Mouse (Mus musculus) cortical plate, adult 2 months (tissue): ENCODE data around the gene Trim80. TPM values are rescaled to one million over a fixed set of nuclear protein-coding genes. Genes with fewer than 3 reads are reported as not detected.
A peak's percentile ranks its signal among the peaks of the same experiment; 100 is the strongest.

Experiments
- H3K27ac ChIP-seq: fragments of 200-500 bp; 2 replicates; pipeline ENCODE4 v1.5.1; 2012; ENCODE audit warnings: low read length, control low read depth, inconsistent platforms; ENCODE audit not compliant: insufficient read depth
- H3K4me1 ChIP-seq: fragments of 200-500 bp; 2 replicates; pipeline ENCODE4 v1.6.1; 2011; ENCODE audit warnings: low read length; ENCODE audit not compliant: control insufficient read depth, insufficient read depth
- H3K4me3 ChIP-seq: fragments of 200-500 bp; 2 replicates; pipeline ENCODE4 v1.5.1; 2011; ENCODE audit warnings: mild to moderate bottlenecking, low read length, control low read depth; ENCODE audit not compliant: insufficient read depth
- CTCF ChIP-seq: fragments of 200-500 bp; IDR thresholded peaks from 2 replicates; pipeline ENCODE4 v1.5.1; 2011; ENCODE audit warnings: mild to moderate bottlenecking, control low read depth, low read length; ENCODE audit not compliant: insufficient read depth; ENCODE audit errors: extremely low read depth
- POLR2A ChIP-seq: fragments of 200-500 bp; IDR thresholded peaks from 2 replicates; pipeline ENCODE4 v1.6.1; 2011; ENCODE audit warnings: mild to moderate bottlenecking, low read length, control low read depth; ENCODE audit not compliant: insufficient read depth; ENCODE audit errors: extremely low read depth
- polyA plus RNA-seq: library from polyadenylated mRNA; depleted of rRNA; stranded (reverse); fragments of >200 nt; gene quantifications from 2 replicates; pipeline ENCODE4 v1.2.3, GENCODE M21; 2012

The Trim80 gene
- polyA plus RNA-seq, 1 experiment = not detected

DNA sequence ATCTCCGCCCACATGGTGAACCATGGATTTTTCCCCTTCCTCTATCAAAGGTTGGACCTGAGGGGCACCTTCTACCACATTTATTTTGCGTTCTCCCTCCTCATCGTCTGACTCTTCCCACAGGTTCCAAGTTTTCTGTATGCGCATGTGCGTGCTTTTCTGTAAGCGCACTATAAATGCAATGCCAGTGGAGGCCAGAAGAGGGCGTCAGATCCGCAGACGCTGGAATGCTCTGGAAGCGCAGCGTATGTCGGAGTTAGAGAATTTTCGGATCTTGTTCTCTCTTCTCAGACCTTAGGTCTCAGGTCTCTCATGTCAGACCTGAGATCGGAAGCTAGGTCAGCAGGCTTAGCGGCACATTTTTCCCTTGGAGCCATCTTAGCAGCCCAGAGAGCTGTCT, 15.3 kb downstream of the Trim80 start:
- H3K27ac ChIP-seq = no peak overlapping the region
- H3K4me3 ChIP-seq = no peak overlapping the region
- H3K4me1 ChIP-seq = no peaks in the 10 kb centered on the region
- TF ChIP-seq POLR2A (no peak), CTCF (no peak)

DNA sequence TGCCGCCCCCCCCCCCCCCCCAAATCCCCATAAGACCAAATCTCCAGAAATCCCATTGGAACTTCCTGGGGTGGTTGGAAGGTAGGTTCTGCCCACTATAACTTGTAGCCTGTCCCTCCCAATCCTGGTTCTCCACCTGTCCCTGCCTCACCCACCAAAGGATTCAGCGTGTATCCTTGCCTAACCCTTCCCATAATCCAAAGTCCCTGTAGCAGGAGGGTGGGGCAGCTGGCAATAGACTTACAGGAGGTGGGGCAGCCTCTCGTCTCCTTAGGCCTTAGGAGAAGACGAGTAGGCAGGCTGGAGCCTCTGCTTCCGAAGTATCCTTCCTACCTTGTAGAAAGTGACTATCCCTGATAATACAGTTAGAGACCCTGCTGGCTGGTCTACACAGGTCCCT, 15.8 kb downstream of the Trim80 start:
- Histone ChIP-seq H3K4me3 (no peak overlapping the region), H3K27ac (no peak overlapping the region), H3K4me1 (no peaks in the 10 kb centered on the region)
- TF ChIP-seq CTCF (no peak), POLR2A (no peak)

DNA sequence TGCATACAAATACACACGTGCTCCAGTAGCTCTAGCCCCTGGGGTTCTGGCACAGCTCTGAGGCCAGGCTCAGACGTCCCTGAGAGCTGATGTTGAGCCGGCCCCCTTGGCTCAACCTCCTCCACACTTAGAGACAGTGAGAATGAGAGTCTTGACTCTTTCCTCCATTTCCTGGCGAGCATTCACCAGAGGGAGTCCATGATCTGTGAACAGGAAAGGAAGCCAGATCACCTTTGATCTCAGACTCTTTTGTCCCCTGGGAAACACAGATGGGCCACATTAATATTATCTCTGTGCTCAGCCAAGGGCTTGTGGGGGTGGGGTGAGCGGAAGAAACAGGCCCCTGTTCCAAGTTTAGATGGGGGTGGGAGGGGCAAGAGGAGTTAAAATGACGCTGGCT, 17.1 kb downstream of the Trim80 start:
- no peaks in the 10 kb centered on the region for H3K4me1 ChIP-seq
- no peak overlapping the region for H3K4me3 ChIP-seq
- TF ChIP-seq POLR2A (no peak), CTCF (no peak)
- no peak overlapping the region for H3K27ac ChIP-seq

DNA sequence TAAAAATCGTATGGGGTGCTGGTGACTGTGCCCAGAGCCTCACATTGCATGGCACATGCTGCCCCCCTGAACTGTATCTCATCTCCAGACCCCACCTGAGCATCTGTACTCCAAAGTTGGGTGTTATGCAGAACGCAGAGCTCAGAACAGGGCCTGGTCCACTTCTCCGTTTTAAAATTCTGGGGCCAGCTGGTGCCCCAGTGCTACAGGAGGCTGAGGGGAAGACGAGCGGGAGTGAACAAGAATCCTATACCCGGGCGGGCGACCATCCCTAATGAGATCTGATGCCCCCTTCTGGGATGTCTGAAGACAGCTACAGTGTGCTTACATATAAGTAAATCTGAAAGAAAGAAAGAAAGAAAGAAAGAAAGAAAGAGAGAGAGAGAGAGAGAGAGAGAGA, 20.6 kb downstream of the Trim80 start:
- TF ChIP-seq POLR2A = no peak
- no peak for TF ChIP-seq CTCF
- Histone ChIP-seq H3K4me3 (no peak overlapping the region), H3K27ac (no peak overlapping the region), H3K4me1 (no peaks in the 10 kb centered on the region)

DNA sequence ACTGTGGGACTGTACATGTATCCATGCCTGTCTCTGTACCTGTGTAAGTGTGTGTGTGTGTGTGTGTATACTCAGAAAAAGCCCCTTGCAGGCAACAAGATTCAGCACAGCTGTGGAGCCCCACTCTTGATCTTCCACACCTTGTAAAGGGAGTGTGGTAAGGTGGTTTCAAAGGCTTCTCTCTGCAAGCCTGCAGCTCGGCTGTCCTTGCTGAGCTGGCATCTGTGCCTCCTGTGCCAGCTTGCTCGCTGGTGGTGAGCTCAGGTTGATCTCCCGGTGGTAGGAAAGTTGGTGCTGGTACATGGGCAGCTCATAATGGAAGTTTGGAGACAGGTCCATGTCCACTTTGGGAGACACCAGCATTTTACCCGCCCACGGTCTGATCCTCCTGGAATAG, 21.5 kb downstream of the Trim80 start:
- no peak for TF ChIP-seq CTCF
- TF ChIP-seq POLR2A = no peak
- no peak overlapping the region for H3K4me3 ChIP-seq

DNA sequence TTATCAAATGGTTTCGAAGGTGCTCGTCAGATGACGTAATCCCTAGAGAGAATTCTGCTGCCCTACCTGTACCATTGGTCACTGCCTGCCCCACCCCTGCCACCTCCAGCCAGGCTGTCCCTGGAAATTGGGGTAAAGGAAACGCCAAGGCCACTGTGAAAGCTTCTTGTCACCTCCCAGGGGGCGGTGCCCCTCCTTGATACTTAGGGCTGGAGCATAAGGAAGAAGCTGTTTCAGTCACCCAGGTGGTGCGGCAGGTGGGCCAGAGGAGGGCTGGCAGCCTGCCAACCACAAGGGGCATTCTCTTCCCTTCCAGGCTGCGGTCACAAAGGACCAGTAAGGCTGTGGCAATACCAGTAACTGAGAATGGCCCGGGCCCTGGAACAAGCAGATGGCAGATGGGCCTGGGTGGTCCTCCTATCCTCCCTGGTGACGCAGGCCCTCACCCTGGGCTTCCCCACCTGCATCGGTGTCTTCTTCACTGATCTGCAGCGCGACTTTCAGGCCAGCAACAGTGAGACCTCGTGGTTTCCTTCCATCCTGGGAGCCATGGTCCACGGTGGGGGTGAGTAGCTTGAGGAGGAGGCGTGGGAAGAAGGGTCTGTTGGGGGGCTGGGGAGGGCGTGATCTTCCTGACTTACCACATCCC, 22.0 kb downstream of the Trim80 start, which contains the start of gene Slc16a5:
TSS of gene Slc16a5 (plus strand) at position 232 of the 649 bp plus-strand sequence.
- no peak for TF ChIP-seq CTCF
- TF ChIP-seq POLR2A = no peak
- H3K4me3 ChIP-seq = no peak within 1 kb of the TSS
- H3K4me1 ChIP-seq = no peaks in the 10 kb centered on the region
- no peak within 1 kb of the TSS for H3K27ac ChIP-seq

More for the DNA sequence above, 21.5 kb downstream of the Trim80 start:
- H3K4me1 ChIP-seq = no peaks in the 10 kb centered on the region
- H3K27ac ChIP-seq = no peak overlapping the region

DNA sequence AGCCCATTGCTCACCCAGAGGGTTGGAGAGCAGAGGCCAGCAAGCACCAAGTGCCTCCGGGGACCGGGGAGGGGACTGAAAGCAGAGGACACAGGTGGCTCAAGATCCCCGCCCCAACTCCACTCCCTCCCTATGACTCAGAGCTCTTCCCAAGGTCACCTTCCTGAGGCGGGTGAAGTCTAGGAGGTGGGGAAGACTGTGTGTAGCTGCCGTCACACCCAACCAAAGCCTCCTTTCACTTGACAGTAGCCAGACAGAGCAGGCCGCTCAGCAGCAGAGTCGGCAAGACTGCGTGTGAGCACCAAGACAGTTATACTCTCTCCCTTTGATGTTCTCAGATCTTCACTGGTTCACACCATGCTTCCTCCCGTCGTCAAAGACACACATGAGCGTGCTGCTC, 23.1 kb downstream of the Trim80 start:
- TF ChIP-seq CTCF (no peak), POLR2A (no peak)
- no peak overlapping the region for H3K27ac ChIP-seq
- H3K4me3 ChIP-seq = no peak overlapping the region
- no peaks in the 10 kb centered on the region for H3K4me1 ChIP-seq

DNA sequence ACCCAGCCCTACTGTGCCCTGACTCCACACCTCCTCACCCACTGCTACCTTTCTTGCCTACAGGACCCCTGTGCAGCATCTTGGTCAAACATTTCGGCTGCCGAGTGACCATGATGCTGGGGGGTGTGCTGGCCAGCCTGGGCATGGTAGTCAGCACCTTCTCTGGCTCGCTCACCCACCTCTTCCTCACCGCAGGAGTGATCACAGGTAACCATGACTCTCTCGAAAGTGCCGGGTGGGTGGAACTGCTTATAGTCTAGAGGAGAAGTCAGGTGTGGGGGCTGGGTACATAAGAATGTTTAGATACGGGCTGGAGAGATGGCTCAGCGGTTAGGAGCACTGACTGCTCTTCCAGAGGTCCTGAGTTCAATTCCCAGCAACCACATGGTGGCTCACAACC, 24.5 kb downstream of the Trim80 start:
- Histone ChIP-seq H3K4me3 (no peak overlapping the region), H3K4me1 (no peaks in the 10 kb centered on the region), H3K27ac (no peak overlapping the region)
- TF ChIP-seq POLR2A = no peak
- TF ChIP-seq CTCF = no peak

DNA sequence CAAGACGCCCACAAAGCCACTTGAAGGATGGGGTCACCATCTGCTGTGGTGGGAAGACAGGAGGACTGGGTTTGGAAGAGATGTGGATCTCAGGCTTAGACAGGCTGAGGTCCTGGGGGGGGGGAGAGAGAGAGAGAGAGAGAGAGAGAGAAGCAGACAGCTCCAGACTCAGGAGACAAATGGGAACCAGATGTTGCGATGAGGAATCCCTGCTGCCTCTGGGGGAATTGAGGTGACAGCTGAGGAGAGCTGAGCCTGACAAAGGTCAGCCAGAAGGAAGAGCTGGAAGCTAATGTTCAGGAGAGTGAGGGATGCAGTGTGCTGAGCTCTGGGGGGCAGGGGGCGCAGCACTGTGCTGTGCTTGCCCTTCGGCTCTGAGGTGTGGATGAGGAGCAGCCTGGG, 26.9 kb downstream of the Trim80 start:
- H3K4me3 ChIP-seq = no peak overlapping the region
- no peak for TF ChIP-seq POLR2A
- no peak for TF ChIP-seq CTCF
- no peaks in the 10 kb centered on the region for H3K4me1 ChIP-seq
- H3K27ac ChIP-seq = no peak overlapping the region

DNA sequence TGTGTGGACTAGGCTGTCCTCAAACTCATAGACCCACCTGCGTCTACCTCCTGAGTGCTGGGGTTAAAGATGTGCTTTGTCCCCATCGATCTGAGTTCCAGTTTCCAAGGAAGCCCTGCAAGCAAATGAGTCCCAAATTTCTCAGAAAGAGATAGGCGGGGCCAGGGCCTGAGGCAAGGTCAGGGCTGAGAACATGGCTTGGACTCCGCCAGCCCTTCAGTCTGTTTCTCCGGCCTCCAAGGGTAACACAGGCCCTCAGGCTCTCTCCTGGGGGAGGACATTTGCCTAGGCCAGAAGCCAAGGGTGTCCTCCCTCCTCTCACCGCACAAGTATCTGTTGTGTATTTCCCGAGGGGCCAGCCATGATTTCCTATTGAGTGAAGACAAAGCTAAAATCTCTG, 31.8 kb downstream of the Trim80 start:
- TF ChIP-seq CTCF (no peak), POLR2A (no peak)
- Histone ChIP-seq H3K27ac (no peak overlapping the region), H3K4me3 (no peak overlapping the region), H3K4me1 (peaks cover 5% of the 10 kb centered on the region; the same call in 1 of the 2 replicates)

DNA sequence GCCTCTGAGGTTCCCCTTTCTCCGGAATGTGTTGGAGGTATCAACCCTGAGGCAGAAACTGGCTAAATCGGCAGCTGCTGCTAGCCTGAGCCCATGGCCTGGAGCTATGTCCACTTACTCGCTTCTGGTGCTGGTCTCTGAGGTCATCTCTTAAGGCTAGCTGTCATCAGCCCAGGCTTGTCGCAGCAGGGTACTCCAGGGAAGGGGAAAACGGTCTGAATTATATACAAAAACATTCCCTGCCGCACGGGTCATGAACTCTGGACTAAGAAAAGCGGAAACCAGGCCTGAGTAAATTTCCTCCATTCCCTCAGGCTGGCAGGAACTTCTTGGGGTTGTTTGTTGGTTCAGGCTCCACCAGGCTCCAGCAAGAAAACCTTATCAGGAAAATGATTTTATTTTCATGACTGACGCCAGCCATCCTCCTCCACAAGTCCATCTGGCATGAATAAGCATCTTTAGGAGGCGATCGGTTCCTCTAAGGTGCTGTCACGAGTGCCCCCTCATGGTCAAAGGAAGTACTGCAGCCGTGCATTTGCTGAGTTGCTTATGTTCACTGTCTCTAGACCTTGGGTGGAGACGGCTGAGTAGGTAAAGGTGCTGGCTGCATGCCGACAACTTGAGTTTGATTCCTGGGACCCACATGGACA, 33.4 kb downstream of the Trim80 start:
- TF ChIP-seq POLR2A (no peak; the same call in 1 of the 2 replicates), CTCF (peak; percentile 99)
- Histone ChIP-seq H3K4me1 (peaks cover 8% of the 10 kb centered on the region), H3K27ac (peak overlapping the region; percentile 50), H3K4me3 (no peak overlapping the region)
